Mouse (Mus musculus): ENCODE measurements around the gene Cdk6. TPM values are rescaled to one million over a fixed set of nuclear protein-coding genes. Genes with fewer than 3 reads are reported as not detected.
A peak's percentile ranks its signal among the peaks of the same experiment; 100 is the strongest.
"Not testable (repeated sequence)": the region's sequence is repeated elsewhere in the genome, so short reads cannot be mapped to it uniquely, and the experiment has no call there.

The Cdk6 gene
- polyA plus RNA-seq, 1 experiment from 2014 or later = 18.0 TPM

DNA sequence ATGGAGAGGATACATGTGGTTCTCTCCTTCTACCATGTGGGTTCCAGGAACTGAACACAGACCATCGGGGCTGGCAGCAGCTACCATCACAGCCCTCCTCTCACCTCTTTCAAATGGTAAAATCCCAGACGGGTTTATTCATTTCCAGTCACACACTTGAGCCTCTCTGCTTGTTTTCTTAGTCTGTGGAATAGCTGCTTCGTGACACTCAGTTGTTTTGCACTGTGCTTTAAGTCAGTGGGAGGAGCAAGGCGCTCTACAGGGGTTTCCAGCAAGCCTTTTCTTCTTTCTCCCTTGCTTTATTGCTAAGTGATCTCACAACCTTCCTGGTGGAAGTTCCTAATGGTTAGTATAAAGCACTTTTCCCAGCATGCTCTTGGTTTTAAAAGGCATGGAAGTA, 10.6 kb downstream of the Cdk6 start:
- H3K36me3 ChIP-seq; H3K9ac ChIP-seq (replicated peaks); ATAC-seq (ENCODE audit: low FRiP score, low read depth); H3K27me3 ChIP-seq; H3K4me1 ChIP-seq; H3K27ac ChIP-seq (replicated peaks); H3K4me2 ChIP-seq (replicated peaks); H3K4me3 ChIP-seq; H3K9me3 ChIP-seq: not testable (repeated sequence)
- 50% methylated on average over 4 of the region's 4 CpGs for WGBS

DNA sequence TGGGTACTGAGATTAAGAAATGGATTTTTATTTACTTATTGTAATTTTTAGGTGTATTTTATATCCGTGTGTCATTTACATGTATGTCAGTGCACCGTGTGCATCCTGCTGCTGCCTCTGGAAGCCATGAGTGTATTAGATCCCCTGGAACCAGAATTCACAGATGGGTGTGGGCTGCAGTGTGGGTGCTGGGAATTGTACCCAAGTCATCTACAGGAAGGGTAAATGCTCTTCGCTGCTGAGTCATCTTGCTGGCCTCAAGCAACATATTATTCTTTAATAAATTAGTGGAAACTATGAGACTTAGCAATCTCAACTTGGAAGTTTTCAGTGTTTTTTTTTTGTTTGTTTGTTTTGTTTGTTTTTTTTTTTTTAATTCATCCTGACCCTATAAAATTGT, 11.0 kb downstream of the Cdk6 start:
- 0 out of 2 replicates have a peak, but pooled peaks cover 6% of the 10 kb centered on the region for H3K4me1 ChIP-seq
- ATAC-seq (ENCODE audit: low FRiP score, low read depth) = no peak
- no peaks in the 10 kb centered on the region for H3K36me3 ChIP-seq
- no peaks in the 10 kb centered on the region for H3K27me3 ChIP-seq
- WGBS = 97% methylated on average over 3 of the region's 3 CpGs
- no peak overlapping the region for H3K27ac ChIP-seq (replicated peaks)
- H3K4me2 ChIP-seq (replicated peaks) = no peak overlapping the region
- no peak overlapping the region for H3K9ac ChIP-seq (replicated peaks)
- H3K9me3 ChIP-seq = no peaks in the 10 kb centered on the region
- H3K4me3 ChIP-seq = no peak overlapping the region

DNA sequence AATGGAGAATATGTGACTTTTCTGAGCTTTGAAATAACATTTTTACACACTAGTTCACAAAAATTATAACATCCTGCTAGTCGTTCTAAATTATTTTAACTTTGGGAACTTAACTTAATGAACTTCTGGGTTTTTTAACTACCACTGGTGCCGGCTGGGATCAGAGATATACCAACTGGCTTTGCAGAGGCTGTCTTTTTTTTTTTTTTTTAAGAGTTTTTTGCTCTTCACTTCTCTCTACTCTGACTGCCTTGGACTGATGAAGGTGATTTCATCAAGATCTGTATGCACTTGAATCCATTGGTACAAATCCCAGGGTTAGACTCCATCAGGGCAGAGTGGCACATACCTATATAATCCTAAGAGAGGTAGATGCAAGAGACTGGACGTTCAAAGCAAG, 11.5 kb downstream of the Cdk6 start:
- Histone ChIP-seq H3K4me2 (replicated peaks) (no peak overlapping the region), H3K27me3 (no peaks in the 10 kb centered on the region), H3K4me1 (0 out of 2 replicates have a peak, but pooled peaks cover 6% of the 10 kb centered on the region), H3K4me3 (no peak overlapping the region), H3K9me3 (no peaks in the 10 kb centered on the region), H3K36me3 (no peaks in the 10 kb centered on the region), H3K9ac (replicated peaks) (no peak overlapping the region), H3K27ac (replicated peaks) (no peak overlapping the region)
- no peak for ATAC-seq (ENCODE audit: low FRiP score, low read depth)
- 90% methylated on average over 3 of the region's 3 CpGs for WGBS

DNA sequence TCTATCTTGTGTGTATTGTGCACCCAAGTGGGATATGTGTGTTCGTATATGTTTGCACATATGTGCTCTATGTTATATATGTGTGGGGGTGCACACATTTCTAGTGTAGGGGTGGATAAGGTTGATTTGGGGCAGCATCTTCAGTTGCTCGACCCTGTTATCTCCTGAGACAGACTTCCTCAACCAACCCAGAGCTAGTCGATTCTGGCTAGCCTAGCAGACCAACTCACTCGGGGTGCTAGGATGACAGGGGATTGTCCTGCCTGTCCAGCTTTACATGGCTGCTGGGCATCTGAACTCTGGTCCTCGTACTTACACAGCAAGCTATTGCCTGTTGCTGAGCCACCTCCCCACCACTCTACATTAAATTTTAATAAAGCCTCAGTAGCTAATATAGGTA, 13.0 kb downstream of the Cdk6 start:
- Histone ChIP-seq H3K9me3 (no peaks in the 10 kb centered on the region), H3K4me2 (replicated peaks) (no peak overlapping the region), H3K27me3 (no peaks in the 10 kb centered on the region), H3K4me3 (no peak overlapping the region), H3K27ac (replicated peaks) (no peak overlapping the region), H3K4me1 (0 out of 2 replicates have a peak, but pooled peaks cover 6% of the 10 kb centered on the region), H3K9ac (replicated peaks) (no peak overlapping the region), H3K36me3 (no peaks in the 10 kb centered on the region)
- ATAC-seq (ENCODE audit: low FRiP score, low read depth) = no peak
- 87% methylated on average over 5 of the region's 5 CpGs for WGBS

DNA sequence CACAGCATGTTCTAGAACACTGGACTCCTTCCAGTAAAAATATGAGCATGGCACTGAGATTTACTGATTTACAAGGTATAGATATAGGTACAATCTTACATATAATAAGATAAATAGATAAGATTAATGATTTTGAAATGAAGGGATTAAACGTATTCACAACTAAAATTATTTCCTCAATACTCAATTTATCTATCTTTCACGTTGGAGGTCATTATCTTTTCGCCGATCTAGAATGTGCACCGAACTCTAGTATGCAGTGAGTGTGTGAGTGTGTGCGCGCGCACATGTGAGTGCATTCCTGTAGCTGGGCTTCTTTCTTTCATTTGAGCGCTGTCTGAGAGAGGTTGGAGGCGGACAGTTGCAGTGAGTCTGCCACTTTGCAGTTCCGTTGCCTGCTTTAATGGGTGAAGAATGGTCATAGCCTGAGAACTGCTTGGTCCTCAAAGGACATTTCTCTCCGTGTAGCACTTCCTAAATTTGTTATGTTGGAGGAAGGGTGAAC, 13.8 kb downstream of the Cdk6 start:
- Histone ChIP-seq H3K27me3 (no peaks in the 10 kb centered on the region), H3K4me1 (0 out of 2 replicates have a peak, but pooled peaks cover 6% of the 10 kb centered on the region), H3K27ac (replicated peaks) (no peak overlapping the region), H3K9ac (replicated peaks) (no peak overlapping the region), H3K4me2 (replicated peaks) (no peak overlapping the region), H3K4me3 (no peak overlapping the region), H3K9me3 (no peaks in the 10 kb centered on the region), H3K36me3 (no peaks in the 10 kb centered on the region)
- ATAC-seq (ENCODE audit: low FRiP score, low read depth) = no peak
- 94% methylated on average over 12 of the region's 12 CpGs for WGBS

DNA sequence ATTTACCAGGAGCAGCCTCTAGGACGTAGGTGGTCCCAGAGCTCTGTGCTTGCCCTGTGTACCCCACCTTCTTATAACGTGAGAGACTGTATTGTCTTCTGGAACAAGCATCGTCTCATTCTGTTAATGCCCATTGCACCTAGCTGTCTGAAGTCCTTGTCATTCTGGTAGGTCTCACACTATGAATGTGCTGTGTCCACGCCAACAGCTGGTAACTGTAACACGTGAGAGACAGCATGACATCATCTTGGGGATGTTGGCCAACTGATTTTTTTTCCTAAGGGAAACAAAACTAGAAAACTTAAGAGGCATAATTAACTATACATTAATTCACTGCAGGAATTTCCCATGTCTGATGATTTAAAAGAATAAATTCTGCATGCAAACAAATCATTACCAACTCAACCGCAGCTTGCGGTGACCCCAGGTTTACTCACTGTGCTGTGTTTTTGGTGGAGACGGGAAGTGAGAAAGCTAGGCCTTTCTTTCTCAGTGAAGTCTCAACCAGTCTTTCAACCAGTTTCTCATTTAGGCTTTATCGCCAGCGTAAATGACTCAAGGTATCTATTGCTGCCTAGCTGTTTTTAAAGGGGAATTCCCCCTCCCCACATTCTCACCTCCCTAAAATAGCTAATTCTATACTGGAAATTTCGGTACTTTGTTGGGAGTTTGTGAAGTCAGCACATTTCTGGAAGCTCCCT, 14.4 kb downstream of the Cdk6 start:
- ATAC-seq (ENCODE audit: low FRiP score, low read depth) = no peak
- 0 out of 2 replicates have a peak, but pooled peaks cover 6% of the 10 kb centered on the region for H3K4me1 ChIP-seq
- H3K27ac ChIP-seq (replicated peaks) = 0 out of 2 replicates have a peak overlapping the region, but pooled peaks have one; percentile 6
- no peak overlapping the region for H3K9ac ChIP-seq (replicated peaks)
- no peaks in the 10 kb centered on the region for H3K36me3 ChIP-seq
- 85% methylated on average over 11 of the region's 11 CpGs for WGBS
- H3K27me3 ChIP-seq = no peaks in the 10 kb centered on the region
- H3K4me3 ChIP-seq = no peak overlapping the region
- no peak overlapping the region for H3K4me2 ChIP-seq (replicated peaks)
- H3K9me3 ChIP-seq = no peaks in the 10 kb centered on the region

DNA sequence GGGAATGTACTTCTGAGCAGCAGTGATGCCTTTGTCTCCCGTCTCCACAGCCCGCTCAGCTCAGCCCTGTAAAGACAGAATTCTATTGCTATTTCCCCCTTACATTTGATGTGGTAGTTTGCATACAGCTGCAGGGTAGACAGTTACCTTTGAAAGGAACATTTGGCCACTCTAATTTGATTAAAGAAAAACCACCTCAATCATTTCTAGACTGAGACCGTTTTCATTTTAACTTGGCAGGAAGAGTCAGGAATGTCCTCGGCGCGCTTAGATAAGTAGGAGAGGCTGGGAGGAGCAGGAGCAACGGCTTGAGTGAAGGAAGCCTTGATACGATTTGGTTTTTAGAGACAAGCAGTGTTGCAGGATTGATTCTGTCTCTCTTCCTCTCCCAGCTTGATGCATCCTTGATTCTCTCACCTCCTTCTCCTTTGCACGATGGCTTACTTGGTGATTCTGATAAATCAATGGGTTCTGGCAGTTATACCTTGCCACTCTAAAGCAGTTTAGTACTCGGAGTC, 15.0 kb downstream of the Cdk6 start:
- Histone ChIP-seq H3K27me3 (no peaks in the 10 kb centered on the region), H3K36me3 (no peaks in the 10 kb centered on the region), H3K4me1 (0 out of 2 replicates have a peak, but pooled peaks cover 6% of the 10 kb centered on the region), H3K9ac (replicated peaks) (no peak overlapping the region), H3K4me3 (no peak overlapping the region), H3K27ac (replicated peaks) (no peak overlapping the region), H3K9me3 (no peaks in the 10 kb centered on the region), H3K4me2 (replicated peaks) (no peak overlapping the region)
- ATAC-seq (ENCODE audit: low FRiP score, low read depth) = peak; percentile 34; the same call in 1 of the 2 replicates
- 76% methylated on average over 10 of the region's 10 CpGs for WGBS

DNA sequence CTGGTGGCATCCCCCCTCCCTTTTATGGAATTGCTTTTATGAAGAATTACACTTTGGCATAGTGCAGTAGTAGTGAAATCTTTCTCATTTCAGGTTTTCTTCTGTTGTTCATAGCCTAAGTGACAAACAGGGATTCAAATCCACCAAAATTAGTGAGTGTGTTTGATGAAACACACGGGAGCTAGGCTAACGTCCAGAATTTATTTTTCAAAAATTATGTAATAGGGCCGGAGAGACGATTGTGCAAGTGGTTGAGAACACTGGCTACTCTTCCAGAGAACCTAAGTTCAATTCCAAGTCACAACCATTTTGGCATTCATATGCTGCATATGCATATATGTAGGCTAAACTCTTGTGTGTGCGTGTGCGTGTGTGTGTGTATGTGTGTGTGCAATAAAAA, 16.2 kb downstream of the Cdk6 start:
- no peaks in the 10 kb centered on the region for H3K9me3 ChIP-seq
- H3K27ac ChIP-seq (replicated peaks) = no peak overlapping the region
- H3K4me3 ChIP-seq = no peak overlapping the region
- 91% methylated on average over 6 of the region's 6 CpGs for WGBS
- H3K4me1 ChIP-seq = 0 out of 2 replicates have a peak, but pooled peaks cover 6% of the 10 kb centered on the region
- ATAC-seq (ENCODE audit: low FRiP score, low read depth) = no peak
- H3K4me2 ChIP-seq (replicated peaks) = no peak overlapping the region
- no peaks in the 10 kb centered on the region for H3K36me3 ChIP-seq
- no peaks in the 10 kb centered on the region for H3K27me3 ChIP-seq
- no peak overlapping the region for H3K9ac ChIP-seq (replicated peaks)

DNA sequence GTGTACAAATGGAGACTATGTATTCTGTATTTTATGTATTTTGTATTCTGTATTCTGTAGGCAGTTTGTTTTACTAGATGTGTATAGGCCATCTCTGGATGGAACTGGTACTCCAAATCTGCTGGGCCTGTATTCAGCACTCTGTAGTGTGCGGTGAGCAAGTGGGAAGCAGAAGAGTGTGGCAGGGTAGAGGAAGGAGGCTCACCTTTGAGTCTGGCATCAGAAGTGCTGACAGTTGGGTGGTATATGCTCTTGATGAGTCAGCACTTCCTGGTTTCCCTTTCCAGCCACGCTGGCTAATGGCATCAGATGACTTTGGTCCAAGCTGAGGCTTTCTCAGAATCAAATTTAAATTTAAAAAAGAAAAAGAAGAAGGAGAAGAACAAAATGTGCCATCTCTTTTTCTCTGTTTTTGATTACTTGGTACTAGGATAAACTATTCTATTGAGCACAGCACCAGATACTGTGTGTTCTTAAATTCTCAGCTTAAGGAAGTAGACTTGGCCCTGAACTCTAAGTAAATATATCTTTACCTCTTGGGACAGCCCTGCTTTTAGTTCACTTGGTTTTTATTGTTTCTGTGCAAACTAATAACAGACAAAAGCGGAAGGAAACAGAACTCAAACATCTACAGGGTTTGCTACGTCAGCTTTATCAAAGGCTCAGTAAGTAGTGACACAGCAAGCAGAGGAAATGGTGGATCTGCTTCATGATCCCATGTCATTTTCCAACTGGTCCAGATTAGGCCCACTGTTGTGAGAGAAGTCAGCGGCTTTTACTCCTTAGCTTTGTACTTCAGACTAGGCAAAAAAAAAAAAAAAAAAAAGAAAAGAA, 17.6 kb downstream of the Cdk6 start:
- no peaks in the 10 kb centered on the region for H3K9me3 ChIP-seq
- no peak overlapping the region for H3K4me3 ChIP-seq
- ATAC-seq (ENCODE audit: low FRiP score, low read depth) = no peak
- no peaks in the 10 kb centered on the region for H3K27me3 ChIP-seq
- no peaks in the 10 kb centered on the region for H3K36me3 ChIP-seq
- 0 out of 2 replicates have a peak, but pooled peaks cover 10% of the 10 kb centered on the region for H3K4me1 ChIP-seq
- H3K9ac ChIP-seq (replicated peaks) = no peak overlapping the region
- H3K27ac ChIP-seq (replicated peaks) = no peak overlapping the region
- WGBS = 87% methylated on average over 5 of the region's 5 CpGs
- H3K4me2 ChIP-seq (replicated peaks) = no peak overlapping the region

DNA sequence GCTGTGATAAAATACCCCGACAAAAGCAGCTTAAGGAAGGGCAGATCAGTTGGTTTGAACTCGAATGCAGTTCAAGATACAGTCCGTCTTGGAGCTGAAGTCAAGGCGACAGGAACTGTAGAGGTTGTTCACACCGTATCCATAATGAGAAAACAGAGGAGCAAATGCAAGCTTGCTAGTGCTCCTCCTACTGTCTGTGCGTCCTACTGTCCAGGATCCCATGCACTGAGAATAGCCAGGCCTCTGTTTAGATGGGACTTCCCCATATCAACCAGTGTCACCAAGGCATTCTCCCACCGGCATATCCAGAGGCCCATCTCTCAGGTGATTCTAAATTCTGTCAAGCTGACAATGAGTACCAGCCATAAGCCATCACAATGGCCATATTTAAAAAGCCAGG, 18.6 kb downstream of the Cdk6 start:
- H3K4me2 ChIP-seq (replicated peaks) = no peak overlapping the region
- WGBS = 89% methylated on average over 7 of the region's 7 CpGs
- no peak overlapping the region for H3K4me3 ChIP-seq
- H3K27me3 ChIP-seq = no peaks in the 10 kb centered on the region
- no peak overlapping the region for H3K27ac ChIP-seq (replicated peaks)
- no peaks in the 10 kb centered on the region for H3K9me3 ChIP-seq
- no peaks in the 10 kb centered on the region for H3K36me3 ChIP-seq
- H3K4me1 ChIP-seq = 0 out of 2 replicates have a peak, but pooled peaks cover 10% of the 10 kb centered on the region
- ATAC-seq (ENCODE audit: low FRiP score, low read depth) = no peak
- no peak overlapping the region for H3K9ac ChIP-seq (replicated peaks)

DNA sequence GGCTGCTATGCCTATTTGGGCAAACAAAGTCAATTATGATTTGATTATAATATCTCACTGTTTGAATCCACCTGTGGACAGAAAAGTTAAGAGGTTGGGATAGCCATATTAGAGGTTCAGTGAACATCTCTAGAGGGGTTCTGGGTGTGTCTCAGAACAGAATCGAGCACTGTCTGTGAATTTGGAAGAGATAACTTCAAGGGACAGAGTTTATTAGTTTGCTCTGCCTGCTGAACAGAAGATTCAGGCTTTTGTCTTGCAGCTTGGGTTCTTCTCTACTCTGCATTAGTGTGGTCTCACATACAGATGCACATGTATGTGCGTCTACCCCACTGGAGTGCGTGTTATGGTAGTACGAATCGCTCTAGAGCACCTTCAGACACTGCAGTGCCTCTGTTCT, 20.0 kb downstream of the Cdk6 start:
- no peaks in the 10 kb centered on the region for H3K27me3 ChIP-seq
- no peak overlapping the region for H3K9ac ChIP-seq (replicated peaks)
- 92% methylated on average over 5 of the region's 5 CpGs for WGBS
- no peak overlapping the region for H3K27ac ChIP-seq (replicated peaks)
- no peak for ATAC-seq (ENCODE audit: low FRiP score, low read depth)
- H3K36me3 ChIP-seq = no peaks in the 10 kb centered on the region
- H3K4me2 ChIP-seq (replicated peaks) = no peak overlapping the region
- H3K4me1 ChIP-seq = 0 out of 2 replicates have a peak, but pooled peaks cover 4% of the 10 kb centered on the region
- no peaks in the 10 kb centered on the region for H3K9me3 ChIP-seq
- H3K4me3 ChIP-seq = no peak overlapping the region

DNA sequence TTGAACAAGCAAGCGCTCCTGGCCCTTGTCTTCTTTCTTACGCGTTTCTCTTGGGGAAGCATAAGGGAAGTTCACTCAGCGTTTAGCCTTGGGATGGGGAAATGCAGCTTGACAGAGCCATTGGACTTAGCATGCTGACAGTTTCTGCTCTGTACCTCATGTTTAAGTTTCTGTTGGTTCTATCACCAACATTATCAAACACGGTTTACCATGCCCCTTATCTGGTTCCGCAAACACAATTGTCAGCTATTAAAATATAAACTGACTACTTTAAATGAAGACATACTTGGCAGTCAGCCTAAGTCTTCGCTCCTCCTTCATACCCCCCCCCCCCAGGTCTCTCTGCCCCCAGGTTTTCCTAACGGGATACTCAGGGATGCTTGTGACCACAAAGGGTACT, 20.8 kb downstream of the Cdk6 start:
- Histone ChIP-seq H3K4me1 (0 out of 2 replicates have a peak, but pooled peaks cover 3% of the 10 kb centered on the region), H3K9ac (replicated peaks) (no peak overlapping the region)
- 95% methylated on average over 8 of the region's 8 CpGs for WGBS

More for the DNA sequence above, 20.8 kb downstream of the Cdk6 start:
- H3K27ac ChIP-seq (replicated peaks) = no peak overlapping the region
- no peaks in the 10 kb centered on the region for H3K36me3 ChIP-seq
- H3K9me3 ChIP-seq = no peaks in the 10 kb centered on the region
- H3K4me2 ChIP-seq (replicated peaks) = no peak overlapping the region
- no peak overlapping the region for H3K4me3 ChIP-seq
- no peak for ATAC-seq (ENCODE audit: low FRiP score, low read depth)
- H3K27me3 ChIP-seq = no peaks in the 10 kb centered on the region
